Mouse (Mus musculus): ENCODE results near the gene Sec31a.
A peak's percentile ranks its signal among the peaks of the same experiment; 100 is the strongest.

Gene Sec31a

DNA sequence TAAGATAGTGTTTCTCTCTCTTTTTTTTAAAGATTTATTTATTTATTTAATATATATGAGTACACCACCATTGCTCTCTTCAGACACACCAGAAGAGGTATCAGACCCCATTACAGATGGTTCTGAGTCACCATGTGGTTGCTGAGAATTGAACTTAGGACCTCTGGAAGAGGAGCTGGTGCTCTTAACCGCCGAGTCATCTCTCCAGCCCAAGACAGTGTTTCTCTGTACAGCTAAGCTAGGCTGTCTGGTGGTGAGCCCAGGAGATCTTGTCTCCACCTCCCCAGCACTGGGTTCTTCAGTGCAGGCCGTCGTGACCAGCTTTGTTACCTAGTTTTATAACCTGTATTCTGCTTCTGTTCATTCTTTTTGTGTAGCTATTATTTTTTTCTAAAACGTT is 5.8 kb downstream of the Sec31a start:
- DNase-seq (ENCODE audit: low read depth, low spot score): no peak

GRCm38 (mm10) chr5:100408485-100408884 is 7.5 kb downstream of the Sec31a start:
- no peak for DNase-seq (ENCODE audit: low read depth, low spot score)

- DNase-seq (ENCODE audit: low read depth, low spot score): no peak
These were observed 19.3 kb downstream of the Sec31a start for GRCm38 (mm10) chr5:100396753-100397152.

GRCm38 (mm10) chr5:100393681-100394080 is 22.4 kb downstream of the Sec31a start:
- DNase-seq (ENCODE audit: low read depth, low spot score): peak; percentile 29

DNA sequence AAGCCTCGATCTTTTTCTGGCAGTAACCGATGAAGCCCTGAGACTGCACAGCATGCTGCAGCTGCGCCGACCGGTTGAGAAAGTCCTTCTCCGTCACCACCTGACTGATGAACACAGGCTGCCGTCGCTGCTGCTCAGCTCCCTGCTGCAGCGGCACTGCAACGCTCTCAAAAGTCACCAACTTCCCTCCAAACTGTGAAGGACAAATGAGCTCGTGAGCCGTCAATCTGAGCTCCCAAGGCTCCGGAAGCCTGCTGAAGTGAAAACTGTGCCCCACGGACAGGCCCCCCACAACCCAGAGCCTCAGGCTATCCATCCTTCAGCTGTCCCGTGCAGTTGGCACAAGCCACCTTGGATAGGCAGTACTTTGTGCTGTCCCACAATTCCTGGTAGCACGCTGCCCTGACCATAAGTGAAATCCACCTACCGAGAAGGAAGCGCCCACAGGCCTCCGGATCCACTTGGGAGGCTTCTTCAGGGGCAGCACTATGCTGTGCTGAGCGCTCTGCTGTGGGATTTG is 23.5 kb downstream of the Sec31a start:
- DNase-seq (ENCODE audit: low read depth, low spot score): no peak

GRCm38 (mm10) chr5:100383782-100384510 is 32.1 kb downstream of the Sec31a start:
- no peak for DNase-seq (ENCODE audit: low read depth, low spot score)

- no peak for DNase-seq (ENCODE audit: low read depth, low spot score)
These were observed 34.9 kb downstream of the Sec31a start for GRCm38 (mm10) chr5:100381094-100381493.

GRCm38 (mm10) chr5:100380277-100380676 is 35.8 kb downstream of the Sec31a start:
- DNase-seq (ENCODE audit: low read depth, low spot score): no peak

GRCm38 (mm10) chr5:100378981-100379380 is 37.1 kb downstream of the Sec31a start:
- DNase-seq (ENCODE audit: low read depth, low spot score): no peak

- DNase-seq (ENCODE audit: low read depth, low spot score): no peak
These were observed 37.8 kb downstream of the Sec31a start for GRCm38 (mm10) chr5:100378211-100378610.

GRCm38 (mm10) chr5:100377376-100377775 is 38.7 kb downstream of the Sec31a start:
- no peak for DNase-seq (ENCODE audit: low read depth, low spot score)

GRCm38 (mm10) chr5:100374703-100375102 is 41.3 kb downstream of the Sec31a start:
- DNase-seq (ENCODE audit: low read depth, low spot score): no peak

DNA sequence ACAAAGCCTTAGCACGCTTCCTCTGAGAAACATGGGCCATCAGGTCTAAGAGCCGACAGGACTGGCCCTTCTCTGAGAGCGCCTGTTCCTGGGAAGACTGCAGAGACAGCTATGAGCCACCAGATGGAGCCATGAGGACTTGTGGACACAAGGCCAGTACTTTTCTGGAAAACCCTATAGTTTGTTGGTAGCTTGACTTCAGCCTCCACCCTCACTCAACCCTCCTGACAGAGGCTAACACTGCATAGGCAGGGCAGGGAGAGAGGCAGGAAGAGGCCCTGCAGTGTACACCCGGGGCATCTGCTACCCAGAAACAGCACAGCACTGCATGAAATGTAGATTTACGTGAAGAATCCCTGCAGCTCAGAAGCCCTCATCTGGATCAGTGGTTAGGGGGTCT is 42.1 kb downstream of the Sec31a start:
- peak; percentile 51 for DNase-seq (ENCODE audit: low read depth, low spot score)

DNA sequence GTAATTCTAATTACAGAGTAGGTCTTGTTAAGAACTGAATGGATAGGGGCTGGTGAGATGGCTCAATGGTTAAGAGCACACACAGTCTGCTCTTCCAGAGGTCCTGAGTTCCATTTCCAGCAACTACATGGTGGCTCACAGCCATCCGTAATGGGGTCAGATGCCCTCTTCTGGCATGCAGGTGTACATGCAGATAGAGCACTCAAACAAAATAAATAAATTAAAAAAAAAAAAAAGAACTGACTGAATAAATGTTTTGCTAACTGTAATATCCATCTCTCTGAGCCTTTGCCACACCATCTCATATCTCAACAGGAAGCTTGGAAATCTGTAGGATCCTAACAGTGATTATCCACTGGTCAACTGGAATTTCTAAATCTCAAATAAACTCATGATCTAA is 45.1 kb downstream of the Sec31a start:
- DNase-seq (ENCODE audit: low read depth, low spot score): peak; percentile 32

DNA sequence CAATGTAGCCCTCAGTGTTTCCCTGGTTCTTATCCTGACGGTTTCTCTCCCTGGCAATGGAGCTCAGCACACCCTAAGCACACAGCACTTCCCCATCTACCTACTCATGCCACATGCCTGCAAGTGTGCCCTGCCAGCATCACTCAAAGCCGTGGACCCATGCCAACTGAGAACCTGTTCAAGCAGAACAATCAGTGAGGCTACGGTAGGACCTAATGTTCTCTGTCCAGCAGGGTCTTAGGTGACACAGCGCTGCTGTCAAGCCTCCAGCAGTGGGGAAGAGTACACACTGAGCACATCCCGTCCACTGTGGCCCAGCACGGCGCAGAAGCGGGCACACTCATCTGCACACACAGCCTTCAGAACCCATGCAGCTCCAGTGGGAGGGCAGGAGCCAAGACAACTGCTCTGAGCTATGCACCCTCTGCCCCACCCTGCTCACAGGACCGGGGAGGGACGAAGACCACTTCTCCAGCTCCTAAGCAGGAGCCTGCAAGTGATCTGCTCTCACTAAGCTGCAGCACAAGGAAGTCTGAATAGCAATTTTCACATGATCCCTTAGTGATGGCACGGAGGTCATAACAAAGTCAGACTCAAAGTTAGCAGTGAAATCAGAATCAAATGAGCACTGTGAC is 46.1 kb downstream of the Sec31a start:
- no peak for DNase-seq (ENCODE audit: low read depth, low spot score)

DNA sequence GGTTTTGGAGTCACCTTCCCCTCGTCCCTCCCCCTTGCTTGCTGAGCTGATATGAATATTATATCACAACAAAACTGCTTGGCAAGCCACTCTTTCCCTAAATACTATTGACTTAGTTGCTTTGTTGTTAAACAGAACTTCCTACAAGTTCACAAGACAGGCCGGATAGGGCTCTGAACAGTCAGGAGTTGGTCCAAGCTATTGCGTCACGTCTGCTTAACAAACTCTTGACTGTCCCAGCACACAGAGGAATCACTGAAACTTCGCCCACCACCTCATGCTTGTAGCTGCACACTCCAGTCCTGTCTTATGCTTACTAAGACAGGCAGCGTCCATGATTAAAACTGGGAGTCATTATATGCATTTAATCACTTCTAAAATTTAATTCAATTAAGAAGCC is 46.9 kb downstream of the Sec31a start:
- DNase-seq (ENCODE audit: low read depth, low spot score): no peak

- no peak for DNase-seq (ENCODE audit: low read depth, low spot score)
These were observed 47.5 kb downstream of the Sec31a start for GRCm38 (mm10) chr5:100368527-100368926.

DNA sequence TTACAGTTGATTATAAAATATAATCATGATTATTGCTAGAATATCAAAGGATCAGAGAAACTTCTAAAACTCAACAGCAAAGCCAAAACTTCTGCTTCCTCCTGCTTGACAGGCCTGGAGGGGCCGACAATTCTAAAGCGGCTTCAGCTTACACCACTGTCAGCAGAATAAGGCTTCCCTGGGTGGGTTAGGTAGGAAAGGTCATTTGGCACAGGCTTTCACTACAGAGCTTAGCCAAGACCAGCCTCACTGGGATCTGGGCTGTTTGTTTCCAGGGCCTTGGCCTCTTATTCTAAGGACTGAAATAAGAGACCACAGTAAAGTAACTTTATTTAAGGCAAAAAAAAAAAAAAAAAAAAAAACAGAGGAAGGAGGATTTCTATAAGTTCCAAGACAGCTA is 49.0 kb downstream of the Sec31a start:
- no peak for DNase-seq (ENCODE audit: low read depth, low spot score)

GRCm38 (mm10) chr5:100360296-100360695 is 55.7 kb downstream of the Sec31a start:
- DNase-seq (ENCODE audit: low read depth, low spot score): no peak

DNA sequence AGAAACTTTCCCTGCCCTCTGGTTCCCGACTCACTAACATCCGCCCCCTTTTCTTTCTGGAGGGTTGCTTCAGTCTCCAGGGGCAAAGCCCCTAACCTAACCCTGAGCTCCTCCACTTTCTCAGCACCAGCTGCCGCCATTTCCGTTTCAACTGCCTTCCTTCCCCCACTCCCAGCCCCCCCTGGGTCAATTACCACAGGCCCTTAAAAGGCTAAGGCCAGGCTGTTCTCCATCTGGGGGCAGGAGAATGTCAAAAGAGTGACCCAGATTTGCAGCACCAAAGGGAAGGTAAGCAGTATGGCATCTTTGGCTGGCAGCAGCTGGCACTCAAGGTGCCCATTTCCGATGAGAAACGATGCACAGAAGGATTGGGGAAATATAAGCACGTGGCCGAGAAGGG is 57.7 kb downstream of the Sec31a start:
- no peak for DNase-seq (ENCODE audit: low read depth, low spot score)

DNA sequence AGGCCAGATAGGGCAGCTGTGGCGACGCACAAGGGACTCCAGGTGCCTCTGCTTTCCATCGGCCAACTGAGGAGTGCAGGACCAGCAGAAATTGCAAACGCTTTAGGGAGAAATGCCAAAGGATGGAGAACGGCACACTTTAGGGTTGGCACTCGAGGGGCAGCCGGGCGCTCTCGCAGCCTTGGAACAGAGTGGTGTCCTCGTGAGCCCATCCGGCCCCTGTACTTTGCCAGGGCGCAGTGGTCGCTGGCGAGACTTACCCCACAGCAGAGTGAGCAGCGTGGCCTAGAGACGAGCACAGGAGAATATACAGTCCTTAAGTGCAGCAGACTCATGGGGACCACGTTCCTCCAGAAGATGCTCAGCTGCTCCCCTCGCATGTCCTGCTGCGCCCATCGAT is 61.4 kb downstream of the Sec31a start:
- no peak for DNase-seq (ENCODE audit: low read depth, low spot score)

- no peak for DNase-seq (ENCODE audit: low read depth, low spot score)
These were observed 62.8 kb downstream of the Sec31a start for GRCm38 (mm10) chr5:100352986-100353848.

All from A20 (cell line).